Mouse (Mus musculus) frontal cortex, postnatal 14 days (tissue): Measurements from ENCODE around the gene Ccnq.
"Not testable (repeated sequence)": the region's sequence is repeated elsewhere in the genome, so short reads cannot be mapped to it uniquely, and the experiment has no call there.

Experiments used
- DNase-seq, 2 experiments: peaks; one replicate each; pipeline ENCODE4 v3.0.0; 2022; ENCODE audit warnings: low spot score in 2 of 2

The Ccnq gene

GRCm38 (mm10) chr11:78762201-78762600 lies 10.7 kb upstream of the Ccnq start:
- no peak for DNase-seq

- no peak for DNase-seq
These were observed 9.6 kb upstream of the Ccnq start for GRCm38 (mm10) chr11:78761086-78761485.

- DNase-seq: no peak
These were observed 3.8 kb upstream of the Ccnq start for GRCm38 (mm10) chr11:78755299-78755698.

- DNase-seq: not testable (repeated sequence)
These were observed 2.6 kb upstream of the Ccnq start for GRCm38 (mm10) chr11:78754177-78754576.

- no peak for DNase-seq
These were observed 1.7 kb upstream of the Ccnq start for GRCm38 (mm10) chr11:78753183-78753582.

GRCm38 (mm10) chr11:78751843-78752203 lies 294 bp upstream of the Ccnq start:
- DNase-seq: no peak

GRCm38 (mm10) chr11:78746264-78746663 lies 5.3 kb downstream of the Ccnq start:
- DNase-seq: no peak

GRCm38 (mm10) chr11:78745475-78745874 lies 6.1 kb downstream of the Ccnq start:
- DNase-seq: no peak

- no peak for DNase-seq
These were observed 9.1 kb downstream of the Ccnq start for GRCm38 (mm10) chr11:78742461-78742860.

GRCm38 (mm10) chr11:78741958-78742357 lies 9.6 kb downstream of the Ccnq start:
- no peak for DNase-seq

- no peak for DNase-seq
These were observed 12.2 kb downstream of the Ccnq start for GRCm38 (mm10) chr11:78739361-78739760.

GRCm38 (mm10) chr11:78736877-78737408 lies 14.6 kb downstream of the Ccnq start:
- no peak for DNase-seq

- DNase-seq: no peak
These were observed 16.4 kb downstream of the Ccnq start for GRCm38 (mm10) chr11:78735168-78735567.

GRCm38 (mm10) chr11:78732619-78733018 lies 18.9 kb downstream of the Ccnq start:
- DNase-seq: no peak

GRCm38 (mm10) chr11:78730902-78731301 lies 20.6 kb downstream of the Ccnq start:
- DNase-seq: no peak

- no peak for DNase-seq
These were observed 23.5 kb downstream of the Ccnq start for GRCm38 (mm10) chr11:78728041-78728440.

- DNase-seq: peak in 1 of 2 experiments; percentile 14
These were observed 25.2 kb downstream of the Ccnq start for GRCm38 (mm10) chr11:78726366-78726765.

- no peak for DNase-seq
These were observed 26.7 kb downstream of the Ccnq start for GRCm38 (mm10) chr11:78724792-78725191.

GRCm38 (mm10) chr11:78721419-78721818 lies 30.1 kb downstream of the Ccnq start:
- no peak for DNase-seq

GRCm38 (mm10) chr11:78717655-78718054 lies 33.9 kb downstream of the Ccnq start:
- no peak for DNase-seq

GRCm38 (mm10) chr11:78708642-78709041 lies 42.9 kb downstream of the Ccnq start:
- DNase-seq: no peak

GRCm38 (mm10) chr11:78706026-78706425 lies 45.5 kb downstream of the Ccnq start:
- no peak for DNase-seq

- DNase-seq: no peak
These were observed 48.4 kb downstream of the Ccnq start for GRCm38 (mm10) chr11:78703085-78703484.

GRCm38 (mm10) chr11:78702319-78702718 lies 49.2 kb downstream of the Ccnq start:
- no peak for DNase-seq
